Mouse (Mus musculus): ENCODE results near the gene Tssc4.

DNA sequence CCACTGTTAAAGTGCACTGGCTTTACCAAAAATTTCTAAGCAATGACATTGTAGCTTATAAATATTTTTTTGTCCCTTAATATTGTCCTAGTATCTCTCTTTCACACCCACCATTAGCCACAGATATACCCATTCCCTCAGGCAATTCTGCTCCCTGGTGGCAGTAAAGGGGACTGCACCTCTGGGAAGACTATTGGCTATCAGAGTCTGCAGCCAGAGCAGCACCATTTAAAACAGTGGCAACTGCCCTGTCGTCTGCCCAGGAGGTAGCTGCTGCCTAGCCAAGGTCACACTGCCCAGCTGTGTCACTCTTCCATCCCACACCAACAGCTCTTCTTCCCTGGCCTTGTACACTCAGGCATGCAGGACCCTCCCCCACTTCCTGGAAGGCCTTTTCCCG is 17.3 kb downstream of the Tssc4 start:
- TF ChIP-seq CTCF (IDR thresholded peaks at IDR 0.05; ENCODE audit: control insufficient read depth, insufficient read depth, insufficient read length), result peak; percentile 57
- no peak for TF ChIP-seq USF1 (IDR thresholded peaks at IDR 0.05; ENCODE audit: low read depth)
- no peak for TF ChIP-seq MYOD1 (IDR thresholded peaks at IDR 0.05; ENCODE audit: control insufficient read depth, insufficient read length, low read depth)
- no peak for TF ChIP-seq MYOG (IDR thresholded peaks at IDR 0.05; ENCODE audit: control insufficient read depth, extremely low read depth, insufficient read length)
- TF ChIP-seq MAX (IDR thresholded peaks at IDR 0.05), result no peak
- no peak for TF ChIP-seq CEBPB (IDR thresholded peaks at IDR 0.05; ENCODE audit: low read depth)
- no peak for TF ChIP-seq FOSL1 (IDR thresholded peaks at IDR 0.05; ENCODE audit: insufficient read depth, low read length, poor library complexity, severe bottlenecking)

All from C2C12 (cell line).